Mouse (Mus musculus) erythroblast, adult 5-6 weeks (primary cell): ENCODE results near the gene Fntb. TPM values are rescaled to one million over a fixed set of nuclear protein-coding genes. Genes with fewer than 3 reads are reported as not detected.

ENCODE experiments used
- ATAC-seq: replicated peaks from 2 replicates; pipeline ENCODE4 v1.8.0; 2016; ENCODE audit warnings: moderate number of reproducible peaks, mild to moderate bottlenecking, moderate TSS enrichment, inconsistent platforms; ENCODE audit not compliant: poor library complexity, low FRiP score, severe bottlenecking
- total RNA-seq, 2 experiments: library from RNA; stranded (forward) in 1 of 2; stranded (reverse) in 1 of 2; fragments of 150-400 nt in 1 of 2; fragments of 200-764, 138-1000 nt in 1 of 2; gene quantifications; 2 replicates each; pipeline versions ENCODE4 v1.2.3 to v1.2.4; 2015 to 2017; ENCODE audit warnings: low replicate concordance in 2 of 2

Gene Fntb
- total RNA-seq, 2 experiments from 2014 or later = 23.5 to 161 TPM

GRCm38 (mm10) chr12:76790446-76791084, 25.2 kb downstream of the Fntb start:
- no peak for ATAC-seq

DNA sequence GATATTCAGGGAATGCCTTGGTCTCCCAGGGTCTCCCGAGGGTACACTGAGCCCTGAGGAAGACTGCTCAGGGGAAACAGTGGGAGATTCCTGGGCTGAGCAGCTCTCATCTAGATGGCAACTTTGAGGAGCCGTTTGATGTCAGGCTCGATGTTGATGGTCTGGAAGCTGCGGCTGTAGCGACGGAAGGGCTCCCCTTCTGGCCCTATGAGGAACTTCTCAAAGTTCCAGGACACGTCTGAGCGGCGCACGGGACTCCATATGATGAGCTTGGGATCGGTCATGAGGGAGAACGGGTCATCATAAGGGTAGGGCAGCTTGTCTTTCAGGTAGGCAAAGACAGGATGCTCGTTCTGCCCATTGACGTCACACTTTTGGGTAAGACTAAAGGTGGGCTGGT, 27.2 kb downstream of the Fntb start:
- ATAC-seq = peak; percentile 53; the same call in 1 of the 2 replicates

- no peak for ATAC-seq
These were observed 30.0 kb downstream of the Fntb start, which contains the start of gene Gpx2 for GRCm38 (mm10) chr12:76795350-76795749. Gpx2 (minus strand) TSS chr12:76795554.

DNA sequence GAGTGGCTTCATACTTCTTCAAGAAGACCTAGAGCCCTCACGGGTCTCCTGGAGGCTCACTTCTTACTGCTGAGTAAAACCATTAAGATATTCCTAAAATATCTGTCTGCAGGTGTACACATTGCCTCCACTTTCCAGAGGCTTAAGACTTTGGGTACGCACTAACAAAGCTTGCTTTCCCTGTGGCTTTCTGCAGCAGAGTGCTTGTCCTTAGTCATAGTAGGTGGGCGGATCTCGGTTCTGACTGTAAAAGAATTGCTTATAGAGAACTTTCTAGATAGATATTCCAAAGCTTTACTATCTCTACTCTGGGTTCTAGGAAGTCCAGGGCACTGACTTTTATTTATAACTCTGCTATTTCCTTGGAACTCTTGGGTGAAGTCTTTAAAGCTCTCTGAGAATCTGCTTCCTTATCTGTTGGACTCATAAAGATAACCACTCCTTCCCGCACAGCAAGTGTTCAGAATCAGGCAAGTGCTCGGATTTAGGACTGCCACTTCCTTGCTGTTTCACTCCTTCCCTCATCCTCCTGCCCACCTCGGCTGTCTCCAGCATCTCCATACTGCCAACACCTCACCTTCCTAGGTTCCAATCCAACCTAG, 31.6 kb downstream of the Fntb start:
- ATAC-seq = no peak

DNA sequence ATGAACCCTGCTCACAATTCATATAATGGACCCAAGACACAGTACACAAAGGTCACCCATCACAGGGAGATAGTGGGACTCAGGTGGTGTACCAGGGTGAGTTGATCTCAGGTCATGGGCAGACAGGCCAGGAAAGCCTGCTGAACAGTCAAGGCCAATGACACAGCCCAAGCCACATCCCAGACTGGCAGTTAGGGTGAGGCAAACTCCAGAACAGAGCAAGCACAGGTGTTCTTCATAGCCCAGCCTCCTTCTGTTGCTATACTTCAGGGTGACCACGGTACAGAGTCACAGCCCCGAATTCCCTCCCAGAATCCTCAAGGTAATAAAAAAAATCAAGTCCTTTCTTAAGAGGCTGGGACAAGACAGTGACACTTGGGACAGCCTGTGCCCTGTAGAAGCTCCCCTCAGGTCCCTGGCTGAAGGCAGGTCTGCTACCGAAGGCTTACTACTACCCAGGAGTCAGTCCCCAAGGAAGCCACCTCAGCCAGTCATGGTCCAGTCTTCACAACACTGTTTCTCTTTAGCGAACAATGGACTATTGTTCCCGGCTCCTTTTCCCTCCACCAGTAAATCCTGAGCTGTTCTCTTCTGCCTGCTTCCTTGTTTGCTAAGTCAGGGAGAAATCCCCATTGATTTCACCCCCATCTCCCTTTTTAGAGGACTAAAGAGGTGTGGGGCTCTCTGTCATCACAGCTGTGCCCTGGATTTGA, 32.8 kb downstream of the Fntb start:
- ATAC-seq = no peak

- ATAC-seq = no peak
These were observed 37.6 kb downstream of the Fntb start for GRCm38 (mm10) chr12:76803028-76803427.

- ATAC-seq = peak; percentile 63
These were observed 38.4 kb downstream of the Fntb start for GRCm38 (mm10) chr12:76803700-76804252.

GRCm38 (mm10) chr12:76805056-76805811, 39.8 kb downstream of the Fntb start:
- ATAC-seq = no peak

DNA sequence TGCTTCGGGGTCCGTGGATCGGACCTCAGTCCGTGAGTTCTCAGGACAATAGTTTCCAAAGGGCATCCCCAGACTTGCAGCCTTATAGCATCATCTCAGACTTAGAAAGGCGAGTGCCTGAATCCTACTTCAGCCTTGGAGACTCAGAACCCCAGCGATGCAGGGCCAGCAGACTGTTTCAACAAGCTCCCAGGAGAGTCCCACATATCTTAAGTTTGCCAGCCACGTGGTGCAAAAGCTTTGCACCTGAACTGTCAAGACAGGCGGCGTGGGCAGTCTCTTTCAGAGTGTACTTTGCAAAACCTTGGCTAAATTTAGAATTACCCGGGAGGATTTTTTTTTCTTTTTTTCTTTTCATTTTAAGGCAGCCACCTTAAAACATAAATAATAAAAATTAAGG, 42.4 kb downstream of the Fntb start:
- no peak for ATAC-seq

- no peak for ATAC-seq
These were observed 45.1 kb downstream of the Fntb start for GRCm38 (mm10) chr12:76810491-76810890.

- no peak for ATAC-seq
These were observed 45.6 kb downstream of the Fntb start for GRCm38 (mm10) chr12:76811006-76811405.

- ATAC-seq = no peak
These were observed 48.2 kb downstream of the Fntb start for GRCm38 (mm10) chr12:76813543-76813942.

DNA sequence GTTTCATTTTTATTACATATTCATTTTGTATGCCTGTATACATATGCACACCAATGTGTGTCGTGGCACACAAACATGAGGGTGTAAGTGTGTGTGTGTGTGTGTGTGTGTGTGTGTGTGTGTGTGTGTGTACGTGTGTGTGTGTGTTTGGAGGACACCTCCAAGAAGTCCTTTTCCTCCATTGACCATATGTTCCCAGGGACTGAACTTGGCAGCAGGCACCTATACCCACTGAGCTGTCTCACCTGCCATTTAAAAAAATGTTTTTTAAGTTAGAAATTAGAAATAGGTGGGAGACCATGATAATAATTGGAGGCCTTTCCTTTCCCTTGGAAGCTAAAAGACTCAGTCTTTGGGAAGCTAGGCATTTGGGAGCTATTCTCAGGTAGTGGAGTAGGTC, 48.7 kb downstream of the Fntb start:
- ATAC-seq = no peak

DNA sequence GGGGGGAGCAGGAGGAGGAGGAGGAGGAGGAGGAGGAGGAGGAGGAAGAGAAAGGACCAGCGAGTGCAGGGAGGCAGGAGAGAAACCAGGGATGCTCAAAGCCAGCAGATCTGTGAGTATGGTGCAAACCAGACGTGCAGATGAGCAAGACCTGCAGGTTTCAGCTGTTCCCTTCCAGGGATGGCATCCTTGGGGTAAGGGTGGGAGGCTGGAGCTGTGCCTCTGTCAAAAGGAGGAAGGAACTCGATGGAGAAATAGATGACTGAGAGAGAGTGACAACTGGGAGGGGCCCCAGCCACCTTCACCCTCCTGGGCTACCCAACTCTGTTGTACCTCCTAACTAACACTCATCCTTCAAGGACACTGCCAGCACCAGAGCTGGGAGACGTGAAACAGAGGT, 51.3 kb downstream of the Fntb start:
- ATAC-seq = no peak

DNA sequence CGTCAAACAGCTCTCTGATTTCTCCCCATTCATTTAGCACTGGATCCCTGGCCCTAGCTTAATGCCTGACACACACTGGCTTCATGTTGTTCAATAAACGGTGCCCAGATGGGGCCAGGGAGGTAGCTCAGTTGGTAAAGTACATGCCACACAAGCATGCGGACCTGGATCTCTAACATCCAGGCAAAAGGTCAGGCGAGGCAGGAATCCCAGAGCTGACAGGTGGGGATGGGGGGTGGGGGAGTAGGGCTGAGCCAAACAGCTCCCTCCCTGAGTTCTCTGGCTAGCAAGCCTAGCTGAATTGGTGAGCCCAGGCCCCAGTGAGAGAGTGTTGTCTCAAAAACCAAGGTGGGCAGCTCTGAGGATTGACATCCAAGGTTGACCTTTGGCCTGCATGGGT, 51.8 kb downstream of the Fntb start:
- no peak for ATAC-seq

GRCm38 (mm10) chr12:76818120-76818519, 52.7 kb downstream of the Fntb start:
- ATAC-seq = no peak

DNA sequence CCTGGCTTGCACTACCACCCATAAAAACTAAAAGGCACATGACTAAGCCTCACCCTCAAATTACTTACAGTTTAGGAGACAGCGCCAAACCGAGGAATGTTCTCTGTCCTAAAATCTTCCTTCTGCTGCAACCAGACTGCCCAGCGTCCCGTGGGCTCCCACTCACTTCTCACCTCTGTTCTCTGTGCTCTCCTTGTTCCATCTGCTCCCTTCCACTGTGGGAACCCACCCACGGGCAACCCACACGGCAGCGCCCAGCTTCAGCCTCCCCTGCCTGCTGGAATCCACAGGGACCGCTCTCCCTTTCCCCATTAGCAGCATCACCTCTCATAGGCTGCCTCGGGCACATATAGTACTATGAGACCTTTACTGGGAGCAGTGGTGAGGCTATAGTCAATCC, 53.5 kb downstream of the Fntb start:
- no peak for ATAC-seq

DNA sequence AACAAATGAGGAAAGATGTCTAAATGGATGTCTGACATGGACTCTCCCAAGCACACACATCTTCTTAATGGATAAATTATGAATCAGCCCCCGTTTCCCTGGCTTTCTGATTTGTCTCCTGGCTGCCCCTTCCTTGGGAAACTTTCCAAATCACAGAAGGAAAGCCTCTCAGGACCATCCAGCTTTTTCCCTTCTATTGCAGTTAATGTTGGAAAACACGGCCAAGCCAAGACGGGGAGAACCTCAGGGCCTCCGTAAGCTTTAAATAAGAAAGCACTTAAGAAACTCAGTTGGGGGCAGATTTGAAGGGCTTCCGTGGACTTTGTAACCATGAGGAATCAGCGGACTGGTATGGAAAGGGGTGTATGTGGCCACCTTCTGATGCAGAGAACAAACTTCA, 54.4 kb downstream of the Fntb start:
- no peak for ATAC-seq

GRCm38 (mm10) chr12:76820615-76821014, 55.2 kb downstream of the Fntb start:
- no peak for ATAC-seq

- ATAC-seq = no peak
These were observed 56.7 kb downstream of the Fntb start for GRCm38 (mm10) chr12:76822002-76822650.
